Mouse (Mus musculus) liver, embryonic 15.5 days (tissue): ENCODE data around the gene Cpa1. TPM values are rescaled to one million over a fixed set of nuclear protein-coding genes. Genes with fewer than 3 reads are reported as not detected.

ENCODE experiments used
- ATAC-seq: fragments of 200-750 bp; cut with Nextera tagmentation; 2 replicates; pipeline ENCODE4 v1.8.0; 2017; ENCODE audit warnings: moderate number of reproducible peaks, mild to moderate bottlenecking, moderate library complexity; ENCODE audit not compliant: insufficient read depth
- H3K27ac ChIP-seq: fragments of 300-500 bp; sonication (generic); replicated peaks from 2 replicates; pipeline ENCODE4 v1.5.1; 2015; ENCODE audit warnings: mild to moderate bottlenecking, inconsistent platforms
- H3K27me3 ChIP-seq: fragments of 300-500 bp; sonication (generic); 2 replicates; pipeline ENCODE4 v1.6.1; 2015; ENCODE audit warnings: mild to moderate bottlenecking, inconsistent platforms
- H3K36me3 ChIP-seq: fragments of 300-500 bp; sonication (generic); replicated peaks from 2 replicates; pipeline ENCODE4 v1.6.1; 2015; ENCODE audit warnings: moderate library complexity, mild to moderate bottlenecking, inconsistent platforms
- H3K4me1 ChIP-seq: fragments of 300-500 bp; sonication (generic); replicated peaks from 2 replicates; pipeline ENCODE4 v1.6.1; 2015; ENCODE audit warnings: inconsistent platforms
- H3K4me2 ChIP-seq: fragments of 300-500 bp; sonication (generic); 2 replicates; pipeline ENCODE4 v1.6.1; 2015; ENCODE audit warnings: moderate library complexity, mild to moderate bottlenecking, inconsistent platforms
- H3K4me3 ChIP-seq: fragments of 300-500 bp; sonication (generic); replicated peaks from 2 replicates; pipeline ENCODE4 v1.5.1; 2015; ENCODE audit warnings: mild to moderate bottlenecking, inconsistent platforms
- H3K9ac ChIP-seq: fragments of 300-500 bp; sonication (generic); 2 replicates; pipeline ENCODE4 v1.6.1; 2015; ENCODE audit warnings: moderate library complexity, mild to moderate bottlenecking, inconsistent platforms
- H3K9me3 ChIP-seq: fragments of 300-500 bp; sonication (generic); replicated peaks from 2 replicates; pipeline ENCODE4 v1.6.1; 2016; ENCODE audit warnings: inconsistent platforms
- WGBS: fragments of 180-500 bp; shearing (Covaris S2); methylation state at CpG from one replicate; pipeline ENCODE4 v1.1.7; 2015; ENCODE audit warnings: mixed read lengths; ENCODE audit not compliant: insufficient replicate concordance; 5-methylcytosine and 5-hydroxymethylcytosine counted together
- polyA plus RNA-seq: library from polyadenylated mRNA; unstranded; fragments of >200 nt; fragmentation: Nextera tagmentation; extraction: Ambion mirVana; gene quantifications from 2 replicates; pipeline ENCODE4 v1.2.1, GENCODE M21; 2015

Cpa1 gene
- polyA plus RNA-seq, 1 experiment from 2014 or later, result 1.8 TPM

- ATAC-seq, result no peak
- H3K27ac ChIP-seq, result no peak within 1 kb of the TSS
- H3K9ac ChIP-seq, result no peak within 1 kb of the TSS
- peaks cover 16% of the 10 kb centered on the region for H3K27me3 ChIP-seq
- no peak within 1 kb of the TSS for H3K4me2 ChIP-seq
- no peaks in the 10 kb centered on the region for H3K4me1 ChIP-seq
- 78% methylated on average over 7 of the region's 7 CpGs for WGBS
- H3K4me3 ChIP-seq, result no peak within 1 kb of the TSS
- no peaks in the 10 kb centered on the region for H3K36me3 ChIP-seq
- H3K9me3 ChIP-seq, result no peaks in the 10 kb centered on the region
Observed at GRCm38 (mm10) chr6:30610710-30611109, 28.3 kb upstream of the Cpa1 start, which contains the start of gene Cpa5. TSS of gene Cpa5 (plus strand) at chr6:30611010.

- Histone ChIP-seq H3K4me3 (no peak overlapping the region), H3K9me3 (no peaks in the 10 kb centered on the region), H3K9ac (no peak overlapping the region), H3K36me3 (no peaks in the 10 kb centered on the region), H3K4me1 (peaks cover under 1% of the 10 kb centered on the region; the same call in 1 of the 2 replicates), H3K27ac (no peak overlapping the region), H3K27me3 (peaks cover 21% of the 10 kb centered on the region), H3K4me2 (no peak overlapping the region)
- no peak for ATAC-seq
- 65% methylated on average over 5 of the region's 5 CpGs for WGBS
Observed at GRCm38 (mm10) chr6:30611212-30611611, 27.8 kb upstream of the Cpa1 start.

GRCm38 (mm10) chr6:30614251-30614650 is 24.8 kb upstream of the Cpa1 start:
- peaks cover 9% of the 10 kb centered on the region for H3K4me1 ChIP-seq
- H3K27ac ChIP-seq, result no peak overlapping the region
- ATAC-seq, result no peak
- H3K36me3 ChIP-seq, result no peaks in the 10 kb centered on the region
- no peak overlapping the region for H3K4me2 ChIP-seq
- no peak overlapping the region for H3K9ac ChIP-seq
- H3K9me3 ChIP-seq, result no peaks in the 10 kb centered on the region
- 69% methylated on average over 6 of the region's 6 CpGs for WGBS
- peaks cover 51% of the 10 kb centered on the region for H3K27me3 ChIP-seq
- H3K4me3 ChIP-seq, result no peak overlapping the region

GRCm38 (mm10) chr6:30615741-30616140 is 23.3 kb upstream of the Cpa1 start:
- peaks cover 66% of the 10 kb centered on the region for H3K27me3 ChIP-seq

GRCm38 (mm10) chr6:30616491-30616941 is 22.5 kb upstream of the Cpa1 start:
- no peak for ATAC-seq
- no peak overlapping the region for H3K9ac ChIP-seq
- no peak overlapping the region for H3K4me3 ChIP-seq
- H3K27me3 ChIP-seq, result peaks cover 66% of the 10 kb centered on the region
- H3K4me1 ChIP-seq, result peaks cover 9% of the 10 kb centered on the region
- no peaks in the 10 kb centered on the region for H3K9me3 ChIP-seq
- no peaks in the 10 kb centered on the region for H3K36me3 ChIP-seq
- no peak overlapping the region for H3K27ac ChIP-seq
- WGBS, result 3% methylated on average over 8 of the region's 8 CpGs
- peak overlapping the region; percentile 13; the same call in 1 of the 2 replicates for H3K4me2 ChIP-seq

More at GRCm38 (mm10) chr6:30615741-30616140, 23.3 kb upstream of the Cpa1 start:
- no peak overlapping the region for H3K4me3 ChIP-seq
- H3K9ac ChIP-seq, result no peak overlapping the region
- no peaks in the 10 kb centered on the region for H3K9me3 ChIP-seq
- 24% methylated on average over 4 of the region's 4 CpGs for WGBS
- H3K27ac ChIP-seq, result no peak overlapping the region
- ATAC-seq, result no peak
- no peak overlapping the region for H3K4me2 ChIP-seq
- H3K36me3 ChIP-seq, result no peaks in the 10 kb centered on the region
- peaks cover 9% of the 10 kb centered on the region for H3K4me1 ChIP-seq

- H3K36me3 ChIP-seq, result no peaks in the 10 kb centered on the region
- H3K27ac ChIP-seq, result no peak overlapping the region
- no peak overlapping the region for H3K4me3 ChIP-seq
- H3K4me2 ChIP-seq, result peak overlapping the region; percentile 13; the same call in 1 of the 2 replicates
- no peaks in the 10 kb centered on the region for H3K9me3 ChIP-seq
- no peak overlapping the region for H3K9ac ChIP-seq
- no peak for ATAC-seq
- WGBS, result 6% methylated on average over 13 of the region's 13 CpGs
- peaks cover 9% of the 10 kb centered on the region for H3K4me1 ChIP-seq
- peaks cover 66% of the 10 kb centered on the region for H3K27me3 ChIP-seq
Observed at GRCm38 (mm10) chr6:30617020-30617958, 21.7 kb upstream of the Cpa1 start.

- Histone ChIP-seq H3K27me3 (peaks cover 68% of the 10 kb centered on the region), H3K4me2 (no peak overlapping the region)
- WGBS, result 14% methylated on average over 18 of the region's 18 CpGs
Observed at GRCm38 (mm10) chr6:30617959-30618590, 20.9 kb upstream of the Cpa1 start.

GRCm38 (mm10) chr6:30618735-30619134 is 20.3 kb upstream of the Cpa1 start:
- H3K27me3 ChIP-seq, result peaks cover 72% of the 10 kb centered on the region
- no peak overlapping the region for H3K4me2 ChIP-seq
- WGBS, result 31% methylated on average over 6 of the region's 6 CpGs
- no peaks in the 10 kb centered on the region for H3K36me3 ChIP-seq
- ATAC-seq, result no peak
- no peak overlapping the region for H3K4me3 ChIP-seq
- H3K9me3 ChIP-seq, result no peaks in the 10 kb centered on the region
- H3K4me1 ChIP-seq, result peaks cover 9% of the 10 kb centered on the region
- H3K27ac ChIP-seq, result peak overlapping the region; percentile 19; the same call in 1 of the 2 replicates
- H3K9ac ChIP-seq, result no peak overlapping the region

More at GRCm38 (mm10) chr6:30617959-30618590, 20.9 kb upstream of the Cpa1 start:
- no peaks in the 10 kb centered on the region for H3K9me3 ChIP-seq
- H3K4me3 ChIP-seq, result no peak overlapping the region
- no peak overlapping the region; the same call in 1 of the 2 replicates for H3K27ac ChIP-seq
- H3K9ac ChIP-seq, result no peak overlapping the region
- H3K36me3 ChIP-seq, result no peaks in the 10 kb centered on the region
- no peak for ATAC-seq
- H3K4me1 ChIP-seq, result peaks cover 9% of the 10 kb centered on the region

- H3K4me3 ChIP-seq, result no peak overlapping the region
- H3K4me1 ChIP-seq, result peaks cover 9% of the 10 kb centered on the region
- ATAC-seq, result no peak
- no peak overlapping the region for H3K9ac ChIP-seq
- no peak overlapping the region for H3K4me2 ChIP-seq
- H3K9me3 ChIP-seq, result no peaks in the 10 kb centered on the region
- no peaks in the 10 kb centered on the region for H3K36me3 ChIP-seq
- 61% methylated on average over 5 of the region's 5 CpGs for WGBS
- peaks cover 65% of the 10 kb centered on the region for H3K27me3 ChIP-seq
- H3K27ac ChIP-seq, result no peak overlapping the region
Observed at GRCm38 (mm10) chr6:30619606-30620005, 19.4 kb upstream of the Cpa1 start.

GRCm38 (mm10) chr6:30620591-30620990 is 18.4 kb upstream of the Cpa1 start:
- H3K4me1 ChIP-seq, result peaks cover 9% of the 10 kb centered on the region
- H3K27ac ChIP-seq, result no peak overlapping the region
- H3K4me3 ChIP-seq, result no peak overlapping the region
- WGBS, result 55% methylated on average over 4 of the region's 4 CpGs
- no peak overlapping the region for H3K4me2 ChIP-seq
- no peak overlapping the region for H3K9ac ChIP-seq
- H3K36me3 ChIP-seq, result no peaks in the 10 kb centered on the region
- no peak for ATAC-seq
- H3K9me3 ChIP-seq, result no peaks in the 10 kb centered on the region
- H3K27me3 ChIP-seq, result peaks cover 57% of the 10 kb centered on the region

- no peak overlapping the region for H3K4me2 ChIP-seq
- no peak overlapping the region for H3K4me3 ChIP-seq
- peaks cover 9% of the 10 kb centered on the region for H3K4me1 ChIP-seq
- no peaks in the 10 kb centered on the region for H3K9me3 ChIP-seq
- 75% methylated on average over 6 of the region's 6 CpGs for WGBS
- peaks cover 53% of the 10 kb centered on the region for H3K27me3 ChIP-seq
- no peak for ATAC-seq
- H3K27ac ChIP-seq, result peak overlapping the region; percentile 29; the same call in 1 of the 2 replicates
- no peak overlapping the region for H3K9ac ChIP-seq
- no peaks in the 10 kb centered on the region for H3K36me3 ChIP-seq
Observed at GRCm38 (mm10) chr6:30620994-30621393, 18.0 kb upstream of the Cpa1 start.
